Mouse (Mus musculus): Measurements from ENCODE around the gene Lrpprc. TPM values are rescaled to one million over a fixed set of nuclear protein-coding genes. Genes with fewer than 3 reads are reported as not detected.

Gene Lrpprc
- polyA plus RNA-seq, 1 experiment from 2014 or later = 15.3 TPM

DNA sequence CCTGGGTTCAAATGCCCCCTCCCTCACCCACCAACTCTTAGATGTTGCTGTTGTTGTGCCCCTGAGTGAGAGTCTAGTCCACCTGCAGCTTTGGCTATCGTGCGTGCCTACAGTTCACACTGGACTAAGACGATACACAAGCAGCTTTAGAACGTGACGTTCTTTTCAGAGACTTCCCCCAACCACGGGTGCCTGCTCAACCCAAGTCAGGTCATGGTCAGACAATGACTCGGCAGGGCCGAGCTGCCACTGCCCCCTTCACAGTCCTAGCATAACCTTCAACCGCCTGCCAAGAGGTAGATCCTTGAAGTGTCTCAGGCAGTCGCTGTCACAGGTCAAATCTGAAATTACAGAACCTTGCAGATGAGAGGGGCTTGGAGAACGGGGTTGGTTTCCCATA lies 101.8 kb downstream of the Lrpprc start:
- no peaks in the 10 kb centered on the region for H3K9me3 ChIP-seq (ENCODE audit: control insufficient read depth)
- H3K9ac ChIP-seq (ENCODE audit: low read depth, low read length) = no peak overlapping the region
- 84% methylated on average over 11 of the region's 11 CpGs for WGBS
- H3K4me2 ChIP-seq (replicated peaks; ENCODE audit: low read depth) = no peak overlapping the region
- H3K36me3 ChIP-seq (ENCODE audit: control insufficient read depth, insufficient read depth) = no peaks in the 10 kb centered on the region
- no peaks in the 10 kb centered on the region for H3K27me3 ChIP-seq (replicated peaks; ENCODE audit: control insufficient read depth, insufficient read depth, low read length)
- no peaks in the 10 kb centered on the region; the same call in 1 of the 2 replicates for H3K4me1 ChIP-seq (replicated peaks; ENCODE audit: control insufficient read depth, insufficient read depth, low read length)
- H3K4me3 ChIP-seq (ENCODE audit: low read depth, low read length) = no peak overlapping the region
- no peak overlapping the region for H3K27ac ChIP-seq (ENCODE audit: low read depth, low read length)
- TF ChIP-seq CTCF (IDR thresholded peaks at IDR 0.05; ENCODE audit: low read depth) = no peak
- ATAC-seq = no peak

GRCm38 (mm10) chr17:84687994-84688393 lies 102.6 kb downstream of the Lrpprc start:
- Histone ChIP-seq H3K36me3 (ENCODE audit: control insufficient read depth, insufficient read depth) (no peaks in the 10 kb centered on the region), H3K27me3 (replicated peaks; ENCODE audit: control insufficient read depth, insufficient read depth, low read length) (no peaks in the 10 kb centered on the region), H3K9ac (ENCODE audit: low read depth, low read length) (no peak overlapping the region), H3K4me3 (ENCODE audit: low read depth, low read length) (no peak overlapping the region), H3K9me3 (ENCODE audit: control insufficient read depth) (no peaks in the 10 kb centered on the region), H3K4me2 (replicated peaks; ENCODE audit: low read depth) (no peak overlapping the region), H3K27ac (ENCODE audit: low read depth, low read length) (no peak overlapping the region), H3K4me1 (replicated peaks; ENCODE audit: control insufficient read depth, insufficient read depth, low read length) (peaks cover under 1% of the 10 kb centered on the region; the same call in 1 of the 2 replicates)
- 58% methylated on average over 5 of the region's 5 CpGs for whole genome bisulfite sequencing
- no peak for ATAC-seq
- TF ChIP-seq CTCF (IDR thresholded peaks at IDR 0.05; ENCODE audit: low read depth) = no peak

GRCm38 (mm10) chr17:84685286-84685685 lies 105.3 kb downstream of the Lrpprc start:
- H3K9ac ChIP-seq (ENCODE audit: low read depth, low read length) = no peak overlapping the region
- H3K4me1 ChIP-seq (replicated peaks; ENCODE audit: control insufficient read depth, insufficient read depth, low read length) = peaks cover 4% of the 10 kb centered on the region; the same call in 1 of the 2 replicates
- no peak for TF ChIP-seq CTCF (IDR thresholded peaks at IDR 0.05; ENCODE audit: low read depth)
- WGBS = 86% methylated on average over 4 of the region's 4 CpGs
- H3K27ac ChIP-seq (ENCODE audit: low read depth, low read length) = no peak overlapping the region
- H3K4me3 ChIP-seq (ENCODE audit: low read depth, low read length) = no peak overlapping the region
- peak overlapping the region; percentile 57 for H3K4me2 ChIP-seq (replicated peaks; ENCODE audit: low read depth)
- H3K9me3 ChIP-seq (ENCODE audit: control insufficient read depth) = no peaks in the 10 kb centered on the region
- no peak for ATAC-seq
- H3K27me3 ChIP-seq (replicated peaks; ENCODE audit: control insufficient read depth, insufficient read depth, low read length) = no peaks in the 10 kb centered on the region
- no peaks in the 10 kb centered on the region for H3K36me3 ChIP-seq (ENCODE audit: control insufficient read depth, insufficient read depth)

GRCm38 (mm10) chr17:84684284-84684683 lies 106.3 kb downstream of the Lrpprc start:
- ATAC-seq = no peak
- no peak for TF ChIP-seq CTCF (IDR thresholded peaks at IDR 0.05; ENCODE audit: low read depth)
- Histone ChIP-seq H3K4me3 (ENCODE audit: low read depth, low read length) (0 out of 2 replicates have a peak overlapping the region, but pooled peaks have one; percentile 6), H3K4me2 (replicated peaks; ENCODE audit: low read depth) (peak overlapping the region; percentile 57), H3K4me1 (replicated peaks; ENCODE audit: control insufficient read depth, insufficient read depth, low read length) (0 out of 2 replicates have a peak, but pooled peaks cover 4% of the 10 kb centered on the region), H3K27ac (ENCODE audit: low read depth, low read length) (no peak overlapping the region), H3K9ac (ENCODE audit: low read depth, low read length) (no peak overlapping the region), H3K27me3 (replicated peaks; ENCODE audit: control insufficient read depth, insufficient read depth, low read length) (no peaks in the 10 kb centered on the region), H3K9me3 (ENCODE audit: control insufficient read depth) (no peaks in the 10 kb centered on the region), H3K36me3 (ENCODE audit: control insufficient read depth, insufficient read depth) (no peaks in the 10 kb centered on the region)
- 54% methylated on average over 6 of the region's 6 CpGs for WGBS

- 0 out of 2 replicates have a peak, but pooled peaks cover 4% of the 10 kb centered on the region for H3K4me1 ChIP-seq (replicated peaks; ENCODE audit: control insufficient read depth, insufficient read depth, low read length)
- no peaks in the 10 kb centered on the region for H3K36me3 ChIP-seq (ENCODE audit: control insufficient read depth, insufficient read depth)
- peak; percentile 71 for ATAC-seq
- H3K27me3 ChIP-seq (replicated peaks; ENCODE audit: control insufficient read depth, insufficient read depth, low read length) = no peaks in the 10 kb centered on the region
- peak within 1 kb of the TSS; percentile 57 for H3K4me2 ChIP-seq (replicated peaks; ENCODE audit: low read depth)
- H3K27ac ChIP-seq (ENCODE audit: low read depth, low read length) = peak within 1 kb of the TSS; percentile 60
- H3K9ac ChIP-seq (ENCODE audit: low read depth, low read length) = no peak within 1 kb of the TSS
- H3K4me3 ChIP-seq (ENCODE audit: low read depth, low read length) = peak within 1 kb of the TSS; percentile 22; the same call in 1 of the 2 replicates
- no peaks in the 10 kb centered on the region for H3K9me3 ChIP-seq (ENCODE audit: control insufficient read depth)
- WGBS = 52% methylated on average over 18 of the region's 18 CpGs
- TF ChIP-seq CTCF (IDR thresholded peaks at IDR 0.05; ENCODE audit: low read depth) = peak; percentile 45
Observed at GRCm38 (mm10) chr17:84682734-84683717, 107.6 kb downstream of the Lrpprc start, which contains the start of gene Abcg5. Gene Abcg5 (minus strand): TSS chr17:84683011.

DNA sequence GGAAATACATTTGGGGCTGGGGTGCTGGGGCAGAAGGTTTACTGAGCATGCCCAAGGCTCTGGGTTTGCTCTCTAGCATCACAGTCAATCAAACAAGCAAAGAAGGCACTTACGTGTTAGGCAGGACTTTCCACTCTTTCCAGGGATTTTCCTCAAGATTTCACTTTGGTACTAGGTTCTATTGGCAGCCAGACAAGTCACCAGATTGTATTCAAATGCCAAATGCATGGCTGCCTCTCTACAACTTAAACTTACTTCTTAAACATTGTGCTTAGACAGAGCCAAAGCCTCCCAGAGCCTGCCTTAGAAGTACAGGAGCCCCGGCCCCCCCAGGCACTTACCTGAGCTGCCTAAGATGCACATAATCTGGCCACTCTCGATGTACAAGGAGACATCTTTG lies 108.9 kb downstream of the Lrpprc start:
- ATAC-seq = no peak
- peak overlapping the region; percentile 28; the same call in 1 of the 2 replicates for H3K27ac ChIP-seq (ENCODE audit: low read depth, low read length)
- 93% methylated on average over 3 of the region's 3 CpGs for WGBS
- H3K9me3 ChIP-seq (ENCODE audit: control insufficient read depth) = no peaks in the 10 kb centered on the region
- H3K27me3 ChIP-seq (replicated peaks; ENCODE audit: control insufficient read depth, insufficient read depth, low read length) = no peaks in the 10 kb centered on the region
- TF ChIP-seq CTCF (IDR thresholded peaks at IDR 0.05; ENCODE audit: low read depth) = no peak
- H3K9ac ChIP-seq (ENCODE audit: low read depth, low read length) = no peak overlapping the region
- H3K4me2 ChIP-seq (replicated peaks; ENCODE audit: low read depth) = peak overlapping the region; percentile 57
- no peaks in the 10 kb centered on the region for H3K36me3 ChIP-seq (ENCODE audit: control insufficient read depth, insufficient read depth)
- 0 out of 2 replicates have a peak, but pooled peaks cover 4% of the 10 kb centered on the region for H3K4me1 ChIP-seq (replicated peaks; ENCODE audit: control insufficient read depth, insufficient read depth, low read length)
- peak overlapping the region; percentile 22; the same call in 1 of the 2 replicates for H3K4me3 ChIP-seq (ENCODE audit: low read depth, low read length)

All from intestine, postnatal 0 days (tissue).